Mouse (Mus musculus) intestine, postnatal 0 days (tissue): ENCODE data around the gene Epor. TPM values are rescaled to one million over a fixed set of nuclear protein-coding genes. Genes with fewer than 3 reads are reported as not detected.
A peak's percentile ranks its signal among the peaks of the same experiment; 100 is the strongest.

Source experiments
- ATAC-seq: fragments of 200-750 bp; cut with Nextera tagmentation; 2 replicates; pipeline ENCODE4 v1.8.0; 2017; ENCODE audit warnings: mild to moderate bottlenecking, moderate TSS enrichment, moderate library complexity
- H3K27ac ChIP-seq: fragments of 300-500 bp; sonication (generic); 2 replicates; pipeline ENCODE4 v1.5.1; 2014; ENCODE audit warnings: mild to moderate bottlenecking, low read depth, low read length, moderate library complexity
- H3K27me3 ChIP-seq: fragments of 300-500 bp; sonication (generic); replicated peaks from 2 replicates; pipeline ENCODE4 v1.6.1; 2014; ENCODE audit warnings: low read length, mixed read lengths; ENCODE audit not compliant: control insufficient read depth, insufficient read depth
- H3K36me3 ChIP-seq: fragments of 300-500 bp; sonication (generic); 2 replicates; pipeline ENCODE4 v1.6.1; 2014; ENCODE audit warnings: mild to moderate bottlenecking, moderate library complexity; ENCODE audit not compliant: control insufficient read depth, insufficient read depth
- H3K4me1 ChIP-seq: fragments of 300-500 bp; sonication (generic); replicated peaks from 2 replicates; pipeline ENCODE4 v1.6.1; 2014; ENCODE audit warnings: antibody characterized with exemption, low read length, mixed read lengths; ENCODE audit not compliant: control insufficient read depth, insufficient read depth
- H3K4me2 ChIP-seq: fragments of 300-500 bp; sonication (generic); replicated peaks from 2 replicates; pipeline ENCODE4 v1.6.1; 2014; ENCODE audit warnings: low read depth, mild to moderate bottlenecking, moderate library complexity
- H3K4me3 ChIP-seq: fragments of 300-500 bp; sonication (generic); 2 replicates; pipeline ENCODE4 v1.5.1; 2014; ENCODE audit warnings: low read depth, low read length
- H3K9ac ChIP-seq: fragments of 300-500 bp; sonication (generic); 2 replicates; pipeline ENCODE4 v1.6.1; 2014; ENCODE audit warnings: mild to moderate bottlenecking, low read depth, low read length
- H3K9me3 ChIP-seq: fragments of 300-500 bp; sonication (generic); 2 replicates; pipeline ENCODE4 v1.6.1; 2016; ENCODE audit warnings: mixed run types; ENCODE audit not compliant: control insufficient read depth
- CTCF ChIP-seq: sonication (generic); IDR thresholded peaks from 2 replicates; pipeline ENCODE4 v1.5.1; 2016; ENCODE audit warnings: low read depth, mild to moderate bottlenecking, control low read depth, antibody characterized with exemption, moderate library complexity
- WGBS: fragments of 180-500 bp; shearing (Covaris S2); extraction: QIAGEN DNeasy Blood & Tissue Kit; methylation state at CpG from one replicate; pipeline ENCODE4 v1.1.7; 2014; 5-methylcytosine and 5-hydroxymethylcytosine counted together
- polyA plus RNA-seq: library from polyadenylated mRNA; unstranded; fragments of >200 nt; fragmentation: Nextera tagmentation; extraction: Ambion mirVana; gene quantifications from 2 replicates; pipeline ENCODE4 v1.2.1, GENCODE M21; 2015

The Epor gene
- polyA plus RNA-seq, 1 experiment from 2014 or later, result 3.8 TPM

GRCm38 (mm10) chr9:21976626-21977175 lies 13.4 kb upstream of the Epor start:
- WGBS, result 86% methylated on average over 10 of the region's 10 CpGs
- Histone ChIP-seq H3K9ac (no peak overlapping the region), H3K4me1 (no peaks in the 10 kb centered on the region), H3K36me3 (no peaks in the 10 kb centered on the region), H3K27me3 (no peaks in the 10 kb centered on the region), H3K4me2 (no peak overlapping the region), H3K4me3 (no peak overlapping the region), H3K9me3 (no peaks in the 10 kb centered on the region), H3K27ac (no peak overlapping the region)
- ATAC-seq, result no peak
- no peak for TF ChIP-seq CTCF

GRCm38 (mm10) chr9:21969304-21969703 lies 6.0 kb upstream of the Epor start:
- WGBS, result 83% methylated on average over 4 of the region's 4 CpGs
- Histone ChIP-seq H3K27ac (no peak overlapping the region), H3K36me3 (no peaks in the 10 kb centered on the region), H3K27me3 (no peaks in the 10 kb centered on the region), H3K9me3 (no peaks in the 10 kb centered on the region), H3K4me1 (no peaks in the 10 kb centered on the region), H3K4me3 (no peak overlapping the region), H3K4me2 (no peak overlapping the region), H3K9ac (no peak overlapping the region)
- no peak for TF ChIP-seq CTCF
- ATAC-seq, result no peak

- no peak for TF ChIP-seq CTCF
- no peaks in the 10 kb centered on the region for H3K36me3 ChIP-seq
- H3K9ac ChIP-seq, result no peak overlapping the region
- H3K27ac ChIP-seq, result no peak overlapping the region
- H3K4me3 ChIP-seq, result no peak overlapping the region
- H3K27me3 ChIP-seq, result no peaks in the 10 kb centered on the region
- no peaks in the 10 kb centered on the region for H3K4me1 ChIP-seq
- WGBS, result 42% methylated on average over 6 of the region's 6 CpGs
- no peak for ATAC-seq
- no peak overlapping the region for H3K4me2 ChIP-seq
- H3K9me3 ChIP-seq, result no peaks in the 10 kb centered on the region
Measured at GRCm38 (mm10) chr9:21968883-21969282, 5.6 kb upstream of the Epor start.

GRCm38 (mm10) chr9:21962416-21963059 lies 768 bp downstream of the Epor start:
- 0 out of 2 replicates have a peak overlapping the region, but pooled peaks have one; percentile 17 for H3K9ac ChIP-seq
- peak overlapping the region; percentile 88 for H3K4me2 ChIP-seq
- ATAC-seq, result peak; percentile 18; the same call in 1 of the 2 replicates
- peak overlapping the region; percentile 50 for H3K4me3 ChIP-seq
- no peaks in the 10 kb centered on the region for H3K36me3 ChIP-seq
- H3K27me3 ChIP-seq, result peaks cover 34% of the 10 kb centered on the region
- WGBS, result 4% methylated on average over 34 of the region's 34 CpGs
- no peaks in the 10 kb centered on the region; the same call in 1 of the 2 replicates for H3K4me1 ChIP-seq
- H3K9me3 ChIP-seq, result no peaks in the 10 kb centered on the region
- H3K27ac ChIP-seq, result no peak overlapping the region
- peak; percentile 37 for TF ChIP-seq CTCF

- H3K27ac ChIP-seq, result no peak overlapping the region
- ATAC-seq, result no peak
- H3K4me3 ChIP-seq, result peak overlapping the region; percentile 50
- 0 out of 2 replicates have a peak overlapping the region, but pooled peaks have one; percentile 17 for H3K9ac ChIP-seq
- no peaks in the 10 kb centered on the region; the same call in 1 of the 2 replicates for H3K4me1 ChIP-seq
- TF ChIP-seq CTCF, result no peak
- WGBS, result 2% methylated on average over 15 of the region's 15 CpGs
- peak overlapping the region; percentile 88 for H3K4me2 ChIP-seq
- no peaks in the 10 kb centered on the region for H3K9me3 ChIP-seq
- no peaks in the 10 kb centered on the region for H3K36me3 ChIP-seq
- H3K27me3 ChIP-seq, result peaks cover 34% of the 10 kb centered on the region
Measured at GRCm38 (mm10) chr9:21962010-21962409, 1.3 kb downstream of the Epor start.

GRCm38 (mm10) chr9:21961366-21961980 lies 1.8 kb downstream of the Epor start:
- Histone ChIP-seq H3K4me3 (peak overlapping the region; percentile 50), H3K9ac (no peak overlapping the region), H3K9me3 (no peaks in the 10 kb centered on the region), H3K4me2 (peak overlapping the region; percentile 88), H3K27me3 (peaks cover 34% of the 10 kb centered on the region), H3K27ac (no peak overlapping the region), H3K36me3 (no peaks in the 10 kb centered on the region), H3K4me1 (no peaks in the 10 kb centered on the region; the same call in 1 of the 2 replicates)
- WGBS, result 2% methylated on average over 35 of the region's 35 CpGs
- ATAC-seq, result no peak
- 0 out of 2 replicates have a peak, but pooled peaks have one; percentile 10 for TF ChIP-seq CTCF
